Mouse (Mus musculus): ENCODE results near the gene Zap70. TPM values are rescaled to one million over a fixed set of nuclear protein-coding genes. Genes with fewer than 3 reads are reported as not detected.

Zap70 gene
- polyA plus RNA-seq, 1 experiment: 40.5 TPM

DNA sequence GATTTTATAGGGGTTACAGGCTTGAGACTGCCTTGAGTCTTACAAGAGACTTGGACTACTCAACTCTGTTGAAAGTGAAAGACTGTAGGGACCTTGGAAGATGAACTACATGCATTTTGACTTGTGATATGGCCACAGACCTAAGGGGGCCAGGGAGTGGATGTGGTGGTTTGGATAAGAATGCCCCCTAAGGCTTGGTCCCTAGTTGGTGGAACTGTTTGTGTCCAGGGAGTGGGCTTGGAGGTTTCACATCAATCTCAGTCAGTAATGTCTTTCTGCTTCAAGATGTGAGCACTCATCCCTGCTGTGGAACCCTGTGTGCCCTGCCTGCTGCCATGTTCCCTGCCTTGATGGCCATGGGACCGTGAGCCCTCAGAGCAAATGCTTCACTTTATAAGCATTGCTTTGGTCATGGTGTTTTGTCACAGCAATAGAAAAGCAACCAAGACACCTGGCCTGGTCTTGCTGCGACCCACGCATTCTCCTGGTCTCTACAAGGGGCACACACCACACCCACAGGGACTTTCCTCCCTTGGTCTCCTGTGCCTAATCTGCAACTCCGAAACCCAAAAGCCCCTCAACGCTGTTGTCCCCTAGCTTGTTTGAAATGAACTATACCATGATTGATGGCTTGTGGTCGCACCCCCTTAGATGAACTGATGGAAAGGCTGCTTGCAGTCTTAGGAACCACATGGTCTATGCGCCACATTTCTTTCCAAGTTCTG is 44.7 kb downstream of the Zap70 start:
- H3K4me1 ChIP-seq (ENCODE audit: control insufficient read depth, insufficient read depth, insufficient read length): no peaks in the 10 kb centered on the region
- no peak for DNase-seq (ENCODE audit: low read depth in 1 of 2, low spot score in 2 of 2)
- no peak overlapping the region for H3K4me3 ChIP-seq (ENCODE audit: extremely low read depth, insufficient read depth, insufficient read length)
- no peak overlapping the region for H3K27ac ChIP-seq (ENCODE audit: insufficient read depth, low read length)
- whole genome bisulfite sequencing: 90% methylated on average over 7 of the region's 7 CpGs
- H3K27me3 ChIP-seq (ENCODE audit: control insufficient read depth, insufficient read depth, low read length): no peaks in the 10 kb centered on the region
- H3K36me3 ChIP-seq (ENCODE audit: control insufficient read depth, insufficient read depth, low read length): peaks cover 51% of the 10 kb centered on the region
- TF ChIP-seq POLR2A (IDR thresholded peaks at IDR 0.05; ENCODE audit: low read depth, low read length): no peak
- TF ChIP-seq CTCF (IDR thresholded peaks at IDR 0.05; ENCODE audit: extremely low read depth, insufficient read depth, insufficient read length, insufficient replicate concordance): no peak

DNA sequence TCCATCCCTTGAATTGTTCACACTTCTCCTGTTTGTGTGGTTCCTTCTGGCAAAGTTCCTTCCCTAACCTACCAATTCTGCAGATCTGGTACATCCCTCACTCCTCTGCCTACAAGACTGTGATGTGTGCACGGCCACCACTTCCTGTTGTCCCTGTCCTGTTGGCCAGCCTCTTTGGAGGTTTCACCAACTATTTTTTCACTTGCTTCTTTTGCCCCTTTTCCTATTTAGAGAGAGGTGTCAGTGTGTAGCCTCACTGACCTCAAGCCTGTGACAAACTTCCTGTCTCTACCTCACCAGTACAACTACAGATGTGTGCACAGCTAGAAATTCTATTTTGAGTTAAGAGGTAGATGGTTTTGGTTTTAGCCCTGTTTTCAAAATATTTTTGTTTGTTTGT is 45.5 kb downstream of the Zap70 start:
- Histone ChIP-seq H3K4me1 (ENCODE audit: control insufficient read depth, insufficient read depth, insufficient read length) (no peaks in the 10 kb centered on the region), H3K27me3 (ENCODE audit: control insufficient read depth, insufficient read depth, low read length) (no peaks in the 10 kb centered on the region), H3K4me3 (ENCODE audit: extremely low read depth, insufficient read depth, insufficient read length) (no peak overlapping the region), H3K36me3 (ENCODE audit: control insufficient read depth, insufficient read depth, low read length) (peaks cover 51% of the 10 kb centered on the region), H3K27ac (ENCODE audit: insufficient read depth, low read length) (no peak overlapping the region)
- WGBS: 24% methylated on average over 1 of the region's 1 CpGs
- DNase-seq (ENCODE audit: low read depth in 1 of 2, low spot score in 2 of 2): no peak
- TF ChIP-seq CTCF (IDR thresholded peaks at IDR 0.05; ENCODE audit: extremely low read depth, insufficient read depth, insufficient read length, insufficient replicate concordance) (no peak), POLR2A (IDR thresholded peaks at IDR 0.05; ENCODE audit: low read depth, low read length) (no peak)

DNA sequence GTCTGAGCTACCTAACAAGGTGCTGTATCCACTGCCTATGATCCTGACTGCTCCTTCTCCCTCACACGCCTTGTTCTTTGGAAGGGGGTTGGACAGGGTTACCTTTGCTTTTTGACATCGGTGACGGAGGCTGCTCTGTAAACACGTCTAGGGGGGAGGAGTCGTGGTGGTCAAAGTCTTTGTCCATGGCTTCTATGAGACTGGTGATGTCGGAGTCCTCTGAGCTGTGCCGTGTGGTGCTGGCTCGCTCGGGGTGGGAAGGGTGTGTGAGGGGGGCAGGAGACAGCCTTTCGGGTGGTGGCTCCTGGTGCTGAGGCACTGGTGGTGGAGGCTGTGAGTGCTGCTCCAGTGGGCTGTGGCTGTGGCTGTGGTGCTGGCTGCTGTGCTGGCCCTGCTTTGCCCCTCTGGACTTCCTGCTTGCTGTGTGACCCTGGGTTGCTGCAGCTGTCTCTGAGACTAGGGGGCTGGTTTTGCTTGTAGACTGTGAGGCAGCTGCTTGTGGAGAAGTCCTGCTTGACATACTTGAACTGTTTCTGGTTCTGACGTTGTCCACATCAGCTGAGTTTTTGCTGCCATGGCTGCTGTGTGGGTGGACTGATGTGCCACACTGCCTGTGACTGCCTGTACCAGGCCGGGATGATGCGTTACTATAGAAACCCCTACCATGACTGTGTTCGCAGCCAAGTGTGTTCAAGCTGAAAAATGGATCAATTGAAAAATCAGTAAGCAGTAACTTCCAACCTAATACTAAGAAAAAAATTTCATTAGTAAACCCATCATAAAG is 46.4 kb downstream of the Zap70 start:
- TF ChIP-seq CTCF (IDR thresholded peaks at IDR 0.05; ENCODE audit: extremely low read depth, insufficient read depth, insufficient read length, insufficient replicate concordance) (no peak), POLR2A (IDR thresholded peaks at IDR 0.05; ENCODE audit: low read depth, low read length) (no peak)
- Histone ChIP-seq H3K27me3 (ENCODE audit: control insufficient read depth, insufficient read depth, low read length) (no peaks in the 10 kb centered on the region), H3K4me1 (ENCODE audit: control insufficient read depth, insufficient read depth, insufficient read length) (no peaks in the 10 kb centered on the region), H3K27ac (ENCODE audit: insufficient read depth, low read length) (0 out of 2 replicates have a peak overlapping the region, but pooled peaks have one; percentile 30), H3K36me3 (ENCODE audit: control insufficient read depth, insufficient read depth, low read length) (peaks cover 54% of the 10 kb centered on the region), H3K4me3 (ENCODE audit: extremely low read depth, insufficient read depth, insufficient read length) (no peak overlapping the region)
- no peak for DNase-seq (ENCODE audit: low read depth in 1 of 2, low spot score in 2 of 2)
- WGBS: 94% methylated on average over 14 of the region's 14 CpGs

DNA sequence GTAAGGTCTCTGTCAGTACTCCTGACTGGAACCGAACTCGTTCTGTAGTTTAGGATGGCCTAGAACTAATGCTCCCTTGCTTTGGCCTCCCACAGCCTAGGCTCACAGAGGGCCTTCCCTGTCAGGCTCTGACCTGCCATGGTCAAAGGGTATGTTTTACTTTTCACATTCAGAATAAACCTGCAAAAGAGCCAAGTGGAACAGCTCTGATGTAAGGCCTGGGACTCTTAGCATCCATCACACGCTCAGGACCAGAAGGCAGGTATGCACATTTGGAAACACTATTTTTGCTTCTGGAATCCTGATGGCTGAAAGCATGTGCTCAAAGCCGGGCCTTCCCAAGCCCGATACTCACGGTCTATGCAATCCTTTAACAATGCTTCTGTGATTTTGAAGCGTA is 50.2 kb downstream of the Zap70 start:
- Histone ChIP-seq H3K27ac (ENCODE audit: insufficient read depth, low read length) (no peak overlapping the region), H3K36me3 (ENCODE audit: control insufficient read depth, insufficient read depth, low read length) (peaks cover 47% of the 10 kb centered on the region), H3K4me1 (ENCODE audit: control insufficient read depth, insufficient read depth, insufficient read length) (no peaks in the 10 kb centered on the region), H3K27me3 (ENCODE audit: control insufficient read depth, insufficient read depth, low read length) (no peaks in the 10 kb centered on the region), H3K4me3 (ENCODE audit: extremely low read depth, insufficient read depth, insufficient read length) (no peak overlapping the region)
- no peak for TF ChIP-seq CTCF (IDR thresholded peaks at IDR 0.05; ENCODE audit: extremely low read depth, insufficient read depth, insufficient read length, insufficient replicate concordance)
- TF ChIP-seq POLR2A (IDR thresholded peaks at IDR 0.05; ENCODE audit: low read depth, low read length): no peak
- no peak for DNase-seq (ENCODE audit: low read depth in 1 of 2, low spot score in 2 of 2)
- WGBS: 97% methylated on average over 7 of the region's 7 CpGs

DNA sequence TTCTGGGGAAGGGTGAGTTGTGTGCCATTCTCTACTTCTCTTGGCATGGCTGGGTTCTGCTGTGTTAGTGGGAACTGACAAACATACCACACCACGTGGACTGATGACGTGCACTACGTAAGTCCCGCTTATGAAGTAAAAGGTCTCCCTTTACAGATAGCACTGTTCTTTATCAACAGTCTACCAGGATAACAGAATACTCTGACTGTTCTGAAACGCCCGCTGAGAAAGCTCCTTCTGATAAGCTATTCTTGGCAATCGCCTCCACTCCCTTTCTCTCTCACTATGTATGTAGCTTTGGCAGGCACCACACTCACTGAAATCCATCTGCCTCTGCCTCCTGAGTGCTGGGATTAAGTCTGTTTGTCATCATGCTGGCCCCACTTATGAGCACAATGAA is 51.8 kb downstream of the Zap70 start:
- no peaks in the 10 kb centered on the region for H3K4me1 ChIP-seq (ENCODE audit: control insufficient read depth, insufficient read depth, insufficient read length)
- DNase-seq (ENCODE audit: low read depth in 1 of 2, low spot score in 2 of 2): no peak
- no peak for TF ChIP-seq POLR2A (IDR thresholded peaks at IDR 0.05; ENCODE audit: low read depth, low read length)
- no peak overlapping the region for H3K27ac ChIP-seq (ENCODE audit: insufficient read depth, low read length)
- H3K4me3 ChIP-seq (ENCODE audit: extremely low read depth, insufficient read depth, insufficient read length): no peak overlapping the region
- H3K36me3 ChIP-seq (ENCODE audit: control insufficient read depth, insufficient read depth, low read length): peaks cover 46% of the 10 kb centered on the region
- WGBS: 90% methylated on average over 7 of the region's 7 CpGs
- no peaks in the 10 kb centered on the region for H3K27me3 ChIP-seq (ENCODE audit: control insufficient read depth, insufficient read depth, low read length)

DNA sequence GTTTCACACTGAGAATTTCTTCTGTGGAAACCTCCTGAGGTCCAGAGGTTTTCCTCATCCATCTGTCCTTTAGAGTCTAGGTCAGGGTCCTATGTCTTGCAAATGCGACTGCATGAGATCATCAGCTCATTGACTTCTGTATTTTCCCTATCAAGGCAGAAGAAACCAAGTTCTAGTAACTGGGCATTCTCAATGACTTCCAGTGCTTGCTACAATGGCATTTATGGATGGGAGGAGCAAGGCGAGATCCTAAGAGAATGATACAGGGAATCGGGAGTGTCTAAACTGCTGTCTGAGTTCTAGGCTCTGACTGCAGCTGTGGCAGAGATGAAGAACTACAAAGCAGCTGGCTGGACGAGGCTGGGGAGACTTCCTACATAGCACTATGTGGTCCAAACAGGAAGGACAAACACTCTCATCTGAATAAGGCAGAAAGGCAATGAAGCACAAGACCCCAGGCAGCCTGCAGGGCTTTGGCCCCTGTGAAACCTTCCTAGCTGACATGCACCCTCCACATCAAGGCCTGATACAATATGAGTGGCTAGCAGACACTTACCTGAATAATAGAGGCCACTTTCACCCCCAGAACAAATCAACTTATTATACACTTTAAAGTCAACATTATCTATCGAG is 52.8 kb downstream of the Zap70 start:
- Histone ChIP-seq H3K4me1 (ENCODE audit: control insufficient read depth, insufficient read depth, insufficient read length) (no peaks in the 10 kb centered on the region), H3K27me3 (ENCODE audit: control insufficient read depth, insufficient read depth, low read length) (no peaks in the 10 kb centered on the region), H3K36me3 (ENCODE audit: control insufficient read depth, insufficient read depth, low read length) (peaks cover 47% of the 10 kb centered on the region), H3K27ac (ENCODE audit: insufficient read depth, low read length) (no peak overlapping the region), H3K4me3 (ENCODE audit: extremely low read depth, insufficient read depth, insufficient read length) (no peak overlapping the region)
- no peak for DNase-seq (ENCODE audit: low read depth in 1 of 2, low spot score in 2 of 2)
- TF ChIP-seq CTCF (IDR thresholded peaks at IDR 0.05; ENCODE audit: extremely low read depth, insufficient read depth, insufficient read length, insufficient replicate concordance) (no peak), POLR2A (IDR thresholded peaks at IDR 0.05; ENCODE audit: low read depth, low read length) (no peak)
- WGBS: 67% methylated on average over 5 of the region's 5 CpGs
